Mouse (Mus musculus): ENCODE measurements at regions not wholly inside any gene's neighbourhood (a gene's known extent, or its start where the extent isn't known, plus 50 kb on each side); places are given as distances from the start of the nearest gene placed in this dataset.

- no peak for TF ChIP-seq CTCF (conservative IDR thresholded peaks at IDR 0.05)
- Histone ChIP-seq H3K27ac (no peak overlapping the region), H3K4me3 (no peak overlapping the region)
- DNase-seq (ENCODE audit: low spot score in 2 of 2): no peak
Observed at GRCm38 (mm10) chr2:115346551-115346950, 235.0 kb upstream of the BC052040 start.

DNA sequence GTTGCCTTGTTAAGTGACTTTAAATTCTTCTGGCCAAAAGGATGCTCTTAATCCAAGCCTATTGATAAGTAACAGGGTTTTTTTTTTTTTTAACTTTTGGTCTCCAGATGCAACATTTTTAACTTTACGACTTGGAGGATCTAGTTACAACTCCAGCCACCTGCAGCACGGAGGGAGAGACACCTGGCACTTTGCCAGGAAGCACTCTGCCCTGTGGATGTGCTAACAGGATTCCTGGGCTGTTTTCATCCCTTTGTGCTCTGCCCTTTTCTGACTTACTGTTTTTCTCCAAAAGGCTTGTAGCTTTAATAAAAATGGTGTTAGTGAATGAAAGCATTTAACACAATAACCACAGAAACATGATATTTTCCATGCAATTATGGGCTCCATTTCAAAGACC, 233.3 kb upstream of the BC052040 start:
- no peak for DNase-seq (ENCODE audit: low spot score in 2 of 2)
- no peak for TF ChIP-seq CTCF (conservative IDR thresholded peaks at IDR 0.05)
- Histone ChIP-seq H3K27ac (no peak overlapping the region), H3K4me3 (no peak overlapping the region)

- no peak for TF ChIP-seq CTCF (conservative IDR thresholded peaks at IDR 0.05)
- no peak for DNase-seq (ENCODE audit: low spot score in 2 of 2)
- H3K27ac ChIP-seq: no peak overlapping the region
Observed at GRCm38 (mm10) chr2:115371072-115371471, 210.4 kb upstream of the BC052040 start.

GRCm38 (mm10) chr2:115375336-115375735, 206.2 kb upstream of the BC052040 start:
- no peak overlapping the region for H3K27ac ChIP-seq
- peak overlapping the region; percentile 7; the same call in 1 of the 2 replicates for H3K4me3 ChIP-seq
- no peak for DNase-seq (ENCODE audit: low spot score in 2 of 2)
- TF ChIP-seq CTCF (conservative IDR thresholded peaks at IDR 0.05): no peak

More at GRCm38 (mm10) chr2:115371072-115371471, 210.4 kb upstream of the BC052040 start:
- no peak overlapping the region for H3K4me3 ChIP-seq

DNA sequence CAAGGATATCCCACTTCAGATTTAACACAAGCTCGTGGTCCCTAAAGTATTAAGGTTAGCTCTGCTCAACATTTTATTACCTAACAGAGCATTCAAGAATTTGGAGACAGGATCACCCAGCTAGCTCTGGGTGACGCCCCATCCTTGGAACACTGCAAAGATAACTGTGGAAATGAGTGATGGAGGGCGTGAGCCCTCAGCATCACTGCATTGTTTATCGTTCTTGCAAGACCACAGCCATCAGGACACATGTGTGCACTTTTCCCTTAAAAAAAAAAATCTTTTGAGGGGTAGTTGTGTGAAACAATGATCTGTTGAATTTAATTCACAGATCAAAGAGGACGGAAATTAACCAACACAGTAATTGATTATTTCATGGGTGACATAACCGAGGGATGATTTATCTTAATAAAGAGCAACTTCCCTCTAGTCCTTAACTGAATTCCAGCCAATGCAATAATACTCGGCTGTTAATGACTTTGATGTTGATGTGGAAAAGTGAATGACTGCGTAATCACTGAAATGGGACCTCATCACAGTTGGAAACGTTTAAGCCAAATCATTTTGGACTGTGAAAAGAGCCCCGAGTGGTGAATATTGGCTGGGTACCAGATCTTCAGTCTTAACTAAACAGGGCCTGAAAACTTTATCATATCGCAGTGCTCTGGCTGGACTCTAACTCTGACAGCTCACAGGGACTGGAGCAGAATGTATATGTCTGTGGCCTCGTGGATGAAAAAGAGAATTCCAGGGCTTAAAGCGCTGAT, 196.9 kb upstream of the BC052040 start:
- no peak overlapping the region for H3K27ac ChIP-seq
- H3K4me3 ChIP-seq: no peak overlapping the region
- TF ChIP-seq CTCF (conservative IDR thresholded peaks at IDR 0.05): no peak
- DNase-seq (ENCODE audit: low spot score in 2 of 2): no peak

DNA sequence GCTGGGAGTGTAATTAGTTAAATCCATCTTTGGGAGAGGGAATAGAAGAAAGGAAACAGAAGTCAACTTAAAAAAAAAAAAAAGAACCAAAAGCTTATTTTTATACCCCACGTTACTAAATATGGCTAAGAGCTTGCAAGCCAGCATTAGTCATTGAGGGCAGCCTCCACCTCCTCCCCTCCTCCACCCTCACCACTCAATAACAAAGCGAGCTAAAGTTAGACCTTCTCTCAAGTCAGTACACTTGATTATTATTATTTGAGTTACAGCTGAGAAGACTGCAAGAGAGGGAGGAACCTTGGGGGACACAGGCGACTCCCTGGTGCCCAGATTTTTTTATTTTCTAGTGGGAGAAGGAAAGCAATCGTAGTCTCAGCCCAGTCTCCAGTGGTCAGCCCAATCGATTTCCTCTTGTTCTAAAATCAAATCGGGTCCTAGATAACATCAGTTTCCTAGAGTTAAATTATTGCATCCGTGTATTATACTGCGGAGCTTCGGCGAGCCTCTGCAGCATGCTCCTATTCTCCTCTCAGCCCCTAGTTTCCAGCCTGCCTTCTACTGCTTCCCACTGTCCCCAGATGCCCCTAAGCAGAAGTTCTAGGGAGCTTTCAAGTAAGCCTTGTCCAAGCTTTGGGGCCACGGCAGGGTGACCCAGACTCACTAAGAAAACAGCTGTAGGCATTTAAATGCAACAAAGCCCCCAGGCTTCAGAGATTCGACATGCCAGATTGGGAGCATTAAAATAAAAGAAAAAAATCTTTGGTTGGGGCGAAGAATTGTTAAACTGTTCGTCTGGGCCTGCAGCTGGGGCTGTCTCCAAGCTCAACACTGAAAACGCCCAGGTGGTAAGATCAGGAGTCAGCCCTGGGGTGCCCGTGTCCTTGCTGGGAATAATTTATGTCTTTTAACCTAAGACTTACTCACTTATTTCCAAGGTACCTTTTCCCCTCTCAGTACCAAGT, 196.0 kb upstream of the BC052040 start:
- no peak for DNase-seq (ENCODE audit: low spot score in 2 of 2)
- no peak overlapping the region for H3K4me3 ChIP-seq
- TF ChIP-seq CTCF (conservative IDR thresholded peaks at IDR 0.05): no peak
- no peak overlapping the region for H3K27ac ChIP-seq

DNA sequence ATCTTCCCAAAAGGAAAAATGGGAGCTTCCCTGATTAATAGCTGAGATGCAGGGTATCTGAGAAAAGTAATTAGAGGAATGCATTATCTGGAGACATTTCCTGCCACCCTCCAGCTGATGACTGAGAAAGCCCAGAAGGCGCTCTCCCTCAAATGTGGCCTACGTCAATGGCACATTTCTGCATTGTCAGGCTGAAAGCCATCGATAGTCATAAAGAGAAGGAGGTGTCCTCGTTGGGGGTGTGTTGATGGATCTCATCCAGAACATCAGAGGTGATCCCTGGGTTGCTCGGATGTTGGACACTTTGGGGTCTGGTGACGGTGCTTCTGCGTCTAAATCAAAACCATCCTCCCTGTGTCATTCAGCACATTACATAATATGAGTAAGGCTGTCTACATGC, 189.9 kb upstream of the BC052040 start:
- TF ChIP-seq CTCF (conservative IDR thresholded peaks at IDR 0.05): no peak
- DNase-seq (ENCODE audit: low spot score in 2 of 2): no peak
- no peak overlapping the region for H3K27ac ChIP-seq
- no peak overlapping the region for H3K4me3 ChIP-seq

- DNase-seq (ENCODE audit: low spot score in 2 of 2): no peak
- TF ChIP-seq CTCF (conservative IDR thresholded peaks at IDR 0.05): no peak
- Histone ChIP-seq H3K27ac (no peak overlapping the region), H3K4me3 (no peak overlapping the region)
Observed at GRCm38 (mm10) chr2:115392082-115392762, 189.3 kb upstream of the BC052040 start.

GRCm38 (mm10) chr2:115394091-115394490, 187.4 kb upstream of the BC052040 start:
- TF ChIP-seq CTCF (conservative IDR thresholded peaks at IDR 0.05): no peak
- no peak overlapping the region for H3K27ac ChIP-seq
- no peak overlapping the region for H3K4me3 ChIP-seq
- DNase-seq (ENCODE audit: low spot score in 2 of 2): no peak

DNA sequence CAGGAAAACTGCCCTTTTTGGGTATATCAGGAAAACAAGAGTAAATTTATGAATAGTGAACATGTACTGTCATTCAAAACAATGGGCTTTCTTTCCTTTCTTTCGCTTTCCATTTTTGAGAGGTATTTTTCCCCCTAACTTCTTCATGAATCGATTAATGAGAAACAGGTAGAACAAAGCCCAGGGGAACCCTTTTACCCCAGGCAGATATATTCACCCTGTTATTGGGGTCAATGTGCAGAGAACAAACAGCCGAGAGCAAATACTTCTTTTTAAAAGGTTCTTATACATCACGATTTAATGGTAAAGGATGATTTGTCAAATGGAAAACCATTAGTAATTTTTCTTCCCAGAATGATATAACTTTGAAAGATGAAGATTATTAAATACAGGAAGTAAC, 183.0 kb upstream of the BC052040 start:
- no peak for TF ChIP-seq CTCF (conservative IDR thresholded peaks at IDR 0.05)
- H3K27ac ChIP-seq: no peak overlapping the region
- no peak overlapping the region for H3K4me3 ChIP-seq
- DNase-seq (ENCODE audit: low spot score in 2 of 2): no peak

- TF ChIP-seq CTCF (conservative IDR thresholded peaks at IDR 0.05): no peak
- Histone ChIP-seq H3K27ac (no peak overlapping the region), H3K4me3 (no peak overlapping the region)
- no peak for DNase-seq (ENCODE audit: low spot score in 2 of 2)
Observed at GRCm38 (mm10) chr2:115399107-115399740, 182.3 kb upstream of the BC052040 start.

GRCm38 (mm10) chr2:115399987-115400550, 181.4 kb upstream of the BC052040 start:
- Histone ChIP-seq H3K4me3 (no peak overlapping the region), H3K27ac (no peak overlapping the region)
- TF ChIP-seq CTCF (conservative IDR thresholded peaks at IDR 0.05): no peak
- DNase-seq (ENCODE audit: low spot score in 2 of 2): no peak
